Mouse (Mus musculus) liver, embryonic 14.5 days (tissue): ENCODE results near the gene Psmg3. TPM values are rescaled to one million over a fixed set of nuclear protein-coding genes. Genes with fewer than 3 reads are reported as not detected.

Experiments used
- ATAC-seq: fragments of 200-750 bp; cut with Nextera tagmentation; 2 replicates; pipeline ENCODE4 v1.8.0; 2017; ENCODE audit warnings: moderate number of reproducible peaks, mild to moderate bottlenecking, moderate library complexity; ENCODE audit not compliant: insufficient read depth
- DNase-seq, 3 experiments: peaks; one replicate each; pipeline ENCODE4 v3.0.0-alpha.2; 2012 to 2013; ENCODE audit warnings: low read depth in 3 of 3, low spot score in 3 of 3
- H3K27ac ChIP-seq: fragments of 300-500 bp; sonication (generic); 2 replicates; pipeline ENCODE4 v1.5.1; 2014; ENCODE audit warnings: moderate library complexity, mild to moderate bottlenecking, control low read depth, inconsistent platforms
- H3K27me3 ChIP-seq: fragments of 300-500 bp; sonication (generic); 2 replicates; pipeline ENCODE4 v1.6.1; 2014; ENCODE audit warnings: mild to moderate bottlenecking, low read length, moderate library complexity; ENCODE audit not compliant: control insufficient read depth, insufficient read depth
- H3K36me3 ChIP-seq: fragments of 300-500 bp; sonication (generic); replicated peaks from 2 replicates; pipeline ENCODE4 v1.6.1; 2014; ENCODE audit warnings: low read depth; ENCODE audit not compliant: control insufficient read depth, insufficient read depth
- H3K4me1 ChIP-seq, 2 experiments: fragments of 200-500 bp in 1 of 2; fragments of 300-500 bp in 1 of 2; sonication (generic) in 1 of 2; replicated peaks; 2 replicates each; pipeline ENCODE4 v1.6.1; 2012 to 2014; ENCODE audit warnings: antibody characterized with exemption in 1 of 2, inconsistent platforms in 1 of 2, low read length in 1 of 2; ENCODE audit not compliant: control insufficient read depth in 2 of 2, insufficient read depth in 2 of 2
- H3K4me2 ChIP-seq: fragments of 300-500 bp; sonication (generic); 2 replicates; pipeline ENCODE4 v1.6.1; 2014; ENCODE audit warnings: low read depth, mild to moderate bottlenecking, control low read depth, moderate library complexity
- H3K4me3 ChIP-seq, 2 experiments: fragments of 200-500 bp in 1 of 2; fragments of 300-500 bp in 1 of 2; sonication (generic) in 1 of 2; 2 replicates each; pipeline ENCODE4 v1.5.1; 2012 to 2014; ENCODE audit warnings: low read depth in 2 of 2, low read length in 2 of 2, mild to moderate bottlenecking in 2 of 2, control low read depth in 1 of 2, inconsistent platforms in 1 of 2, moderate library complexity in 1 of 2; ENCODE audit not compliant: insufficient read depth in 1 of 2
- H3K9ac ChIP-seq: fragments of 300-500 bp; sonication (generic); replicated peaks from 2 replicates; pipeline ENCODE4 v1.6.1; 2014; ENCODE audit warnings: mild to moderate bottlenecking, control low read depth, moderate library complexity
- H3K9me3 ChIP-seq: fragments of 300-500 bp; sonication (generic); 2 replicates; pipeline ENCODE4 v1.6.1; 2016; ENCODE audit warnings: low read length, mixed read lengths; ENCODE audit not compliant: control insufficient read depth
- CTCF ChIP-seq: IDR thresholded peaks from 2 replicates; pipeline ENCODE4 v1.5.1; 2016; ENCODE audit warnings: antibody characterized with exemption, low read depth, control low read depth
- EP300 ChIP-seq: IDR thresholded peaks from 2 replicates; pipeline ENCODE4 v1.6.1; 2016; ENCODE audit warnings: antibody characterized with exemption, low read depth
- WGBS: fragments of 180-500 bp; shearing (Covaris S2); extraction: QIAGEN DNeasy Blood & Tissue Kit; methylation state at CpG from one replicate; pipeline ENCODE4 v1.1.7; 2014; ENCODE audit not compliant: insufficient replicate concordance; 5-methylcytosine and 5-hydroxymethylcytosine counted together
- polyA plus RNA-seq, 2 experiments: library from polyadenylated mRNA; depleted of rRNA in 1 of 2; stranded (reverse) in 1 of 2; unstranded in 1 of 2; fragments of >200 nt; fragmentation: Nextera tagmentation in 1 of 2; extraction: Ambion mirVana in 1 of 2; gene quantifications; 2 replicates each; pipeline versions ENCODE4 v1.2.1 to v1.2.3; 2012 to 2014

Gene Psmg3
- polyA plus RNA-seq, 2 experiments: 34.5 to 46.5 TPM

DNA sequence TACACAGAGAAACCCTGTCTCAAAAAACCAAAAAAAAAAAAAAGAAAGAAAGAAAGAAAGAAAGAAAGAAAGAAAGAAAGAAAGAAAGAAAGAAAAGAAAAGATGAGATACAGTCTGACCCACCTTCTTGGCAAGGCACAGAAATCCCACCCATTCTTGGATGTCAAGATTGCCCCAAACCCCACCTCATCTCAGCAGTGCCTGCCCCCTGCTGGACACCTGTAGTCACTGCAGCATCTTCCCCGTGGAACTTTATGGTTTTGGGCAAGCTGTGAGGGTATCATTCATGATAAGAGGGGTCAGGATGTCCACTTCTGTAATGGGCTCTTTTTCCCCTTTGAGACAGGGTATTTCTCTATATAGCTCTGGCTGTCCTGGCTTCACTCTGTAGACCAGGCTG, 9.4 kb downstream of the Psmg3 start:
- Histone ChIP-seq H3K4me1 (peaks cover 17 to 41% of the 10 kb centered on the region in 2 experiments), H3K9me3 (no peaks in the 10 kb centered on the region), H3K36me3 (0 out of 2 replicates have a peak, but pooled peaks cover 1% of the 10 kb centered on the region), H3K27ac (no peak overlapping the region), H3K9ac (no peak overlapping the region), H3K4me3 (no peak overlapping the region), H3K4me2 (no peak overlapping the region), H3K27me3 (peaks cover 3% of the 10 kb centered on the region; the same call in 1 of the 2 replicates)
- no peak for ATAC-seq
- WGBS: 0% methylated on average over 1 of the region's 1 CpGs
- TF ChIP-seq CTCF: peak; percentile 96
- TF ChIP-seq EP300: no peak
- no peak for DNase-seq

DNA sequence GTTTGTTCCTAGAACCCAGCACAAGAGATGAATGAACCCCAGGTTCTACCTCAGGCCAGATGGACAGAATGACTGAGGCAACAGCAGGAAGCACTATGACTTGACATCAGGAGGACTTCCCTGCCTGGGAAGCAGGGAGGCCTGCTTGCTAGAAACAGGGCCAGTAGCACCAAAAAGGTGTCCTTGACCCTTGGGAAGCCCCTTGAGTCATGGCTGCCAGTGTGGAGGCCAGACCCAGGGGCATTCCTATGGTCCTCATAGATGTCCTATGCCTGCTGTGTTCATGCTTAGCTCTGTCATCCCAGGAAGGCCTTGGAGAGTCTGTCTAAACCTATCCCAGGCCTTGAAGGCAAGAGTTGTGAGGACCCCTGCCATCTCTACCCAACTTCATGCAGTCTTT, 10.2 kb downstream of the Psmg3 start:
- Histone ChIP-seq H3K27me3 (peaks cover 3% of the 10 kb centered on the region; the same call in 1 of the 2 replicates), H3K27ac (peak overlapping the region; percentile 55), H3K4me2 (no peak overlapping the region), H3K9me3 (no peaks in the 10 kb centered on the region), H3K4me1 (peaks cover 23 to 47% of the 10 kb centered on the region in 2 experiments), H3K9ac (no peak overlapping the region), H3K36me3 (no peaks in the 10 kb centered on the region), H3K4me3 (no peak overlapping the region)
- DNase-seq (no peak), ATAC-seq (no peak)
- TF ChIP-seq EP300: no peak
- no peak for TF ChIP-seq CTCF

DNA sequence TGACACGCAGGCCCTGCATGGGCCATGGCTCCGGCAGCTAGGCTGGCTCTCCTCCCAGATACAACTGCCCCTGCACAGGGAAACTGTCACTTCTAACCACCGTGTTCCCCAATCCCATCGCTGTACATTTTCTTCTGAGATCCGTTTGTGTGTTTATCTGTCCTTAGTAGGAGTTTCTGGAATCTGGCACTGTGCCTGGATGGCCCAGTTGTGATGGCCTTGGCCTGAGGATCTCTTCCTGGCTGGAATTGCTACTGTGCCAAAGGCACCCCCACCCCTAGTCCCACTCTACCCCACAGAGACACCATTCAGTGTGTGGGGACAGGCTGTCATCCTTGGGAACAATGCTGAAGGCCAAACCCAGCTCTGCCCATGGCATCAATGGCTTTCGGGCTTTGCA, 10.7 kb downstream of the Psmg3 start:
- no peak overlapping the region; the same call in 1 of the 2 replicates for H3K27ac ChIP-seq
- ATAC-seq: no peak
- 73% methylated on average over 6 of the region's 6 CpGs for WGBS

DNA sequence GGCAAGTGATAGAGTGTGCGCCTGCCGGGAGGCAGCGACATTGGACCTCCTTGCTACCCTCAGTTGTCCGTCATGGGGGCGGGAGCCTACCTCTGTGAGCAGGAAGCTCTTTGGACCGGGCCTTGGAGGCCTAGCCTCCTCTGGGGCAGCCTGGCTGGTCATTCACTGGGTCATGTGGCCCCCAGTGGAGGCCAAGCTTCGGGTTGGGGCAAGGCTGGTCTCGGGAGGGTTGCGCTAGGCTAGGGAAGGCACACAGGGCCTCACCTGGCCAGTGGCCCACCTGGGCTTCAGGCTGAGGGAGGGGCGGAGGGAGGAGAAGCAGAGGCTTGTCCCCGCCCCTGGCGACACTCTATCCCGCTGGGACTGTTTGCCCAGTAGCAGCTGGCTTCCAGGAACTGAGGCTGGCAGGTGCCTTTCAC, 12.7 kb downstream of the Psmg3 start:
- Histone ChIP-seq H3K27ac (no peak overlapping the region), H3K36me3 (no peaks in the 10 kb centered on the region), H3K27me3 (peaks cover 3% of the 10 kb centered on the region; the same call in 1 of the 2 replicates), H3K9ac (no peak overlapping the region), H3K4me1 (peaks cover 26 to 52% of the 10 kb centered on the region in 2 experiments), H3K4me3 (no peak overlapping the region), H3K9me3 (no peaks in the 10 kb centered on the region), H3K4me2 (peak overlapping the region; percentile 18; the same call in 1 of the 2 replicates)
- DNase-seq (no peak), ATAC-seq (no peak)
- TF ChIP-seq EP300: no peak
- no peak for TF ChIP-seq CTCF
- 36% methylated on average over 13 of the region's 13 CpGs for WGBS

More for the DNA sequence above, 10.7 kb downstream of the Psmg3 start:
- Histone ChIP-seq H3K9ac (no peak overlapping the region), H3K9me3 (no peaks in the 10 kb centered on the region), H3K4me3 (no peak overlapping the region), H3K4me2 (no peak overlapping the region), H3K4me1 (peaks cover 26 to 50% of the 10 kb centered on the region in 2 experiments), H3K36me3 (no peaks in the 10 kb centered on the region), H3K27me3 (peaks cover 3% of the 10 kb centered on the region; the same call in 1 of the 2 replicates)
- DNase-seq: no peak
- no peak for TF ChIP-seq CTCF
- no peak for TF ChIP-seq EP300

DNA sequence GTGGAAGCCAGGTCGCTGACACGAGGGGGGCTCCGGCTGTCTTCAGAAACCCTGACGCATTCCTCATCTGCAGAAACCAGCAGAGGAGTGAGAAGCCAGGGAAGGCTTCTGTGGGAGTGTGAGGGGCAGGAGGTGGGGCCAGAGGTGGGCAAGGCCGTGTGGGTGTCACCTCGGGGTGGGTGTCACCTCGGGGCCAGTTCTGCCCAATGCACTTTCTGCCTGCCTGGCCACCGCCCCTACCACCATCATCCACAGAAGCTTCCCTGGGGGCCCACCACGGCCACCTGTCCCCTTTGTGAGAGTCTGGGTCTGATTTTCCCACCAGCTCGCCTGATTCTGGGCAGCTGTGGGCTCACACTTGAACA, 13.6 kb downstream of the Psmg3 start:
- no peak for ATAC-seq
- H3K36me3 ChIP-seq: no peaks in the 10 kb centered on the region
- DNase-seq: no peak
- no peak for TF ChIP-seq EP300
- no peak for TF ChIP-seq CTCF
- no peak overlapping the region for H3K27ac ChIP-seq
- H3K4me3 ChIP-seq: no peak overlapping the region
- H3K9ac ChIP-seq: no peak overlapping the region
- H3K27me3 ChIP-seq: peaks cover 3% of the 10 kb centered on the region; the same call in 1 of the 2 replicates
- 42% methylated on average over 10 of the region's 10 CpGs for WGBS
- H3K4me2 ChIP-seq: no peak overlapping the region
- H3K4me1 ChIP-seq: peaks cover 20 to 45% of the 10 kb centered on the region in 2 experiments
- H3K9me3 ChIP-seq: no peaks in the 10 kb centered on the region
